Mouse (Mus musculus) left cerebral cortex, adult 2 months (tissue): ENCODE data around the gene Plekhm2. TPM values are rescaled to one million over a fixed set of nuclear protein-coding genes. Genes with fewer than 3 reads are reported as not detected.

Experiments
- DNase-seq, 2 experiments: peaks; one replicate each; pipeline ENCODE4 v3.0.0; 2021 to 2022; ENCODE audit warnings: low spot score in 2 of 2, mixed read lengths in 1 of 2; ENCODE audit errors: extremely low spot score in 1 of 2
- H3K27ac ChIP-seq: fragments of 200-600 bp; 2 replicates; pipeline ENCODE4 v1.8.1; 2022
- H3K4me3 ChIP-seq: fragments of 200-600 bp; 2 replicates; pipeline ENCODE4 v1.8.1; 2022
- CTCF ChIP-seq: fragments of 200-600 bp; IDR thresholded peaks from 2 replicates; pipeline ENCODE4 v1.8.1; 2022; ENCODE audit warnings: antibody characterized with exemption, mild to moderate bottlenecking, moderate library complexity
- intact Hi-C: fragments of 180-260 bp; cut with DNase I; formaldehyde crosslinking; loops from one replicate; pipeline ENCODE4 v1.15.1; 2025
- total RNA-seq, 2 experiments: library from RNA; stranded (reverse); gene quantifications; 2 replicates each; pipeline ENCODE4 v1.2.3; 2021

The Plekhm2 gene
- total RNA-seq, 2 experiments from 2014 or later, result 90.1 to 94.2 TPM

GRCm38 (mm10) chr4:141643118-141643855 lies 21.4 kb downstream of the Plekhm2 start:
- intact Hi-C loops, result no loop called here
- peak overlapping the region; percentile 75 for H3K27ac ChIP-seq
- no peak for TF ChIP-seq CTCF

GRCm38 (mm10) chr4:141641961-141642811 lies 22.5 kb downstream of the Plekhm2 start:
- Histone ChIP-seq H3K27ac (peak overlapping the region; percentile 41; the same call in 1 of the 2 replicates), H3K4me3 (no peak overlapping the region)
- intact Hi-C loops, result no loop called here
- no peak for TF ChIP-seq CTCF
- DNase-seq, result no peak

More at GRCm38 (mm10) chr4:141643118-141643855, 21.4 kb downstream of the Plekhm2 start:
- H3K4me3 ChIP-seq, result no peak overlapping the region
- peak in 1 of 2 experiments; percentile 45 for DNase-seq

DNA sequence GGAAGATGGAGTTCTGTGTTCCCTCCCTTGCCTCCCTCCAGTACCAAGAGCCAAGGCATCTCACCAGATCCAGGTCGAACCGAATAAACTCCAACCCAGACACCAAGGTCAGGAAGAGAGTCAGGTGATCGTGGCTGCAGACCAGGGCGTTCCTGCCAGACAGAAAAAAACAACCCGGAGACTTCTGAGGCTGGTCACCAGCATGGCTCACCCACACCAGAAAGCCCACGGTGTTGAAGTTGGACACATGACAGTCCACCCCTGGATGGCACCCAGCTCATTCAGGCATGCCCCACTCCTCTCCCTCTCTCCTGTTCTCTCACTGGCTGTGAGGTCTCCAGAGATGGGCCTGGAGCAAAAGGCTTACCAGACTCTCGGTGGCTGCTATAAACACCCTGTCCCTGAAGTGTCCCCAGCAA lies 23.3 kb downstream of the Plekhm2 start:
- TF ChIP-seq CTCF, result no peak
- intact Hi-C loops, result no loop called here
- Histone ChIP-seq H3K4me3 (no peak overlapping the region), H3K27ac (peak overlapping the region; percentile 41; the same call in 1 of the 2 replicates)
- no peak for DNase-seq

GRCm38 (mm10) chr4:141639474-141639873 lies 25.2 kb downstream of the Plekhm2 start:
- TF ChIP-seq CTCF, result no peak; the same call in 1 of the 2 replicates
- Histone ChIP-seq H3K4me3 (no peak overlapping the region), H3K27ac (no peak overlapping the region)
- intact Hi-C loops, result no loop called here
- no peak for DNase-seq

- H3K4me3 ChIP-seq, result no peak overlapping the region
- DNase-seq, result no peak
- no peak overlapping the region for H3K27ac ChIP-seq
- TF ChIP-seq CTCF, result no peak
- intact Hi-C loops, result no loop called here
These were observed 28.0 kb downstream of the Plekhm2 start for GRCm38 (mm10) chr4:141636693-141637092.

- H3K27ac ChIP-seq, result no peak overlapping the region
- DNase-seq, result no peak
- H3K4me3 ChIP-seq, result no peak overlapping the region
- intact Hi-C loops, result no loop called here
- no peak for TF ChIP-seq CTCF
These were observed 28.7 kb downstream of the Plekhm2 start for GRCm38 (mm10) chr4:141635991-141636390.

GRCm38 (mm10) chr4:141632111-141632873 lies 32.4 kb downstream of the Plekhm2 start:
- DNase-seq, result no peak
- TF ChIP-seq CTCF, result no peak
- no peak overlapping the region for H3K27ac ChIP-seq
- intact Hi-C loops, result no loop called here
- H3K4me3 ChIP-seq, result no peak overlapping the region

DNA sequence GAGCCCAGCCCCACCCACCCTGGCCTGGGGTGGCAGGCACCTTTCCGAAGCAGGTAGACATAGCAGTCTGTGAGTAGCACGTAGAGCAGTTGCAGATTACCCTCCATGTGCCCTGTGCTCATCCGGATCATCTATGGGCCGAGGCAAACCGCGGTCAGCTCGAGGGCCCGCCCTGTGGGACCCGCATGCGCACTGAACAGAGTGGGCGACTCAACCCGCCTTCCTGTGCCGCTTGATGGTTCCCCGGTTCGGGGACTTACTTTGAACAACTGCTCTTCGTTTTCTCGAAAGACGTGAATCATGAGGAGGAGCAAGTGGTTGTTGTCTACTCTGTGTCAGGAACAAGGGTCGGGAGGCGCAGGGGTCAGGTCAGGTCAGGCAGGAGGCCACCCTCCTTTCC lies 33.4 kb downstream of the Plekhm2 start:
- Histone ChIP-seq H3K4me3 (no peak overlapping the region), H3K27ac (no peak overlapping the region)
- DNase-seq, result no peak
- no peak for TF ChIP-seq CTCF
- intact Hi-C loops, result no loop called here

DNA sequence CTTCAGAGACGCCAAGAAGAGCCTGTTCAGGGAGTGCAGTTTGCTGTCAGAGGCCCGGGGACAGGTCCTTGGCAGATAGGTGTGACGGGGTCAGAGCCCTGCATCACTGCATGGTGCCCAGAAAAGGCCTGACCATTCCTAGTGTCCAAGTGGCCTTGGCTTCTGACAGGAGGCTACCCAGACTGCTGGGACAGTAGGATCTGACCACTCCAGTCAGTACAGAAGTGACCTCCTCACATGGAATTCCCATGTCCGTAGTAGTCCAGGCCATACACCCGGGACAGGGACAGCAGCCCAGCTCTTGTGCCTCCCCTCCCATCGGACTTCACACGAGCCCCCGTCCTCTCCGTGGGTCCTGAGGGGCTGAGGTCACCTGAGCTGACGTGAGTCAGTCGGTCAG lies 34.7 kb downstream of the Plekhm2 start:
- Histone ChIP-seq H3K4me3 (no peak overlapping the region), H3K27ac (no peak overlapping the region)
- intact Hi-C loops, result no loop called here
- no peak for DNase-seq
- no peak for TF ChIP-seq CTCF

DNA sequence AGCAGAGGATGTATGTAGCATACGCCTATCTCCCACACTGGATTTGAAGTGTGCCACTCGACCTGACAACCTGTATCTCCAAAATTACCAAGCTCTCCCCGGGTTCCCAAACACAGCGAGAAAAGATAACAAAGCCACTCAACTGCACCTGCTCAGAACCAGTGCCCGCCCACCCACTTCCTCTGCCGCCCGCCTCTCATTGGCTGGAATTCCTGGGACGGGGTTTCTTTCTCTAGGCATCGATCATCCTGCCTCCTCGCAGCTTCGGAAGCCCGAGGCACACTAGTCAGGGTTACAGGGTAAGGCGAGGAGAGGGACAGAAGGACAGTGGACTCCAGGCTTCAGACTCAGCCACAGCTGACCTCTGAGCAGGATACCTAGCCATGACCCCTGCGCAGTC lies 36.0 kb downstream of the Plekhm2 start:
- intact Hi-C loops, result no loop called here
- no peak for DNase-seq
- no peak overlapping the region for H3K4me3 ChIP-seq
- no peak for TF ChIP-seq CTCF
- H3K27ac ChIP-seq, result no peak overlapping the region

DNA sequence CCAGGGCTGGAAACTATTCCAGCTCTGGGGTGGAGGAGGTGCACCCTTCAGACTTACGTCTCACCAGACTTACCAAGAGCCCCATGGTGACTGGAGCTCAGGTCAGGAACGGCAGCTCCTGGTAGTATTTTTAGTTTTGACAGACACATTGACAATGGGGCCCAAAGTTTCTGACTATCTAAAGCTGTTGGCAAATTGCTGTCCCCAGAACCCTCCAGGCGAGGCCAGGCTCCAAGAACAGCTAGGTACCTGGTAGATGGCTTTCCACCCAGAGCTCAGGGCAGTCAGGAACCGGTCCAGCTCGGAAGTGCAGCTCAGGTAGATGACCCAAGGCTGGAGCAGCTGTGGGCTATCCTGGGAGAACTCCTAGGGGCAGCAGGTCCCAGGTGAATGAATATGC lies 37.2 kb downstream of the Plekhm2 start:
- no peak for TF ChIP-seq CTCF
- no peak for DNase-seq
- H3K27ac ChIP-seq, result no peak overlapping the region
- intact Hi-C loops, result no loop called here
- no peak overlapping the region for H3K4me3 ChIP-seq
